Mouse (Mus musculus): ENCODE measurements around the gene Olfr281.

- TF ChIP-seq CTCF (IDR thresholded peaks at IDR 0.05; ENCODE audit: low read depth, low read length): no peak
- no peak for TF ChIP-seq TAL1 (conservative IDR thresholded peaks at IDR 0.05; ENCODE audit: low read depth, low read length)
- no peak for TF ChIP-seq GATA1 (IDR thresholded peaks at IDR 0.05; ENCODE audit: borderline replicate concordance, low read length)
- no peak for TF ChIP-seq GATA2 (IDR thresholded peaks at IDR 0.05; ENCODE audit: borderline replicate concordance, low read depth, low read length)
- TF ChIP-seq POLR2AphosphoS5 (IDR thresholded peaks at IDR 0.05; ENCODE audit: insufficient replicate concordance, low read depth, low read length): no peak
Measured at GRCm38 (mm10) chr15:98483907-98484886, 31.8 kb downstream of the Olfr281 start.

Data from G1E (cell line).